Mouse (Mus musculus) thymus, adult 2 months (tissue): ENCODE results near the gene Tapt1. TPM values are rescaled to one million over a fixed set of nuclear protein-coding genes. Genes with fewer than 3 reads are reported as not detected.

Experiments used
- DNase-seq: peaks from one replicate; pipeline ENCODE4 v3.0.0; 2021
- H3K27ac ChIP-seq: fragments of 200-500 bp; 2 replicates; pipeline ENCODE4 v1.5.1; 2012; ENCODE audit warnings: low read length, control low read depth; ENCODE audit not compliant: control insufficient read depth, insufficient read depth
- H3K27me3 ChIP-seq: fragments of 200-500 bp; 2 replicates; pipeline ENCODE4 v1.6.1; 2012; ENCODE audit warnings: mild to moderate bottlenecking, low read length, moderate library complexity, mixed read lengths; ENCODE audit not compliant: control insufficient read depth, insufficient read depth
- H3K36me3 ChIP-seq: fragments of 200-500 bp; 2 replicates; pipeline ENCODE4 v1.6.1; 2012; ENCODE audit warnings: mild to moderate bottlenecking, low read length, moderate library complexity; ENCODE audit not compliant: control insufficient read depth, insufficient read depth
- H3K4me1 ChIP-seq: fragments of 200-500 bp; replicated peaks from 2 replicates; pipeline ENCODE4 v1.6.1; 2012; ENCODE audit warnings: low read length; ENCODE audit not compliant: control insufficient read depth, insufficient read depth
- H3K4me3 ChIP-seq: fragments of 200-500 bp; 2 replicates; pipeline ENCODE4 v1.5.1; 2012; ENCODE audit warnings: mild to moderate bottlenecking, low read length, control low read depth, moderate library complexity; ENCODE audit not compliant: control insufficient read depth, insufficient read depth
- CTCF ChIP-seq: fragments of 200-500 bp; IDR thresholded peaks from 2 replicates; pipeline ENCODE4 v1.5.1; 2012; ENCODE audit warnings: mild to moderate bottlenecking, control low read depth, low read length, moderate library complexity, borderline replicate concordance; ENCODE audit not compliant: control insufficient read depth, poor library complexity, insufficient read depth; ENCODE audit errors: extremely low read depth
- POLR2A ChIP-seq: fragments of 200-500 bp; IDR thresholded peaks from 2 replicates; pipeline ENCODE4 v1.6.1; 2012; ENCODE audit warnings: mild to moderate bottlenecking, low read length, control low read depth, moderate library complexity; ENCODE audit not compliant: control insufficient read depth, poor library complexity, insufficient read depth; ENCODE audit errors: extremely low read depth
- WGBS: fragments of 180-500 bp; shearing (Covaris S2); methylation state at CpG from one replicate; pipeline ENCODE4 v1.1.7; 2018; 5-methylcytosine and 5-hydroxymethylcytosine counted together
- polyA plus RNA-seq: library from polyadenylated mRNA; depleted of rRNA; stranded (reverse); fragments of >200 nt; gene quantifications from 2 replicates; pipeline ENCODE4 v1.2.3, GENCODE M21; 2012

Gene Tapt1
- polyA plus RNA-seq, 1 experiment = 242 TPM

GRCm38 (mm10) chr5:44217685-44218041 is 8.8 kb downstream of the Tapt1 start:
- Histone ChIP-seq H3K27me3 (no peaks in the 10 kb centered on the region), H3K27ac (peak overlapping the region; percentile 97), H3K4me3 (no peak overlapping the region; the same call in 1 of the 2 replicates), H3K36me3 (peaks cover 10% of the 10 kb centered on the region; the same call in 1 of the 2 replicates), H3K4me1 (peaks cover 48% of the 10 kb centered on the region)
- WGBS = 1% methylated on average over 5 of the region's 5 CpGs
- no peak for DNase-seq
- TF ChIP-seq CTCF (no peak), POLR2A (no peak)

- no peaks in the 10 kb centered on the region for H3K27me3 ChIP-seq
- peaks cover 48% of the 10 kb centered on the region for H3K4me1 ChIP-seq
- H3K4me3 ChIP-seq = peak overlapping the region; percentile 19
- DNase-seq = no peak
- 26% methylated on average over 8 of the region's 8 CpGs for WGBS
- TF ChIP-seq CTCF = no peak
- no peak for TF ChIP-seq POLR2A
- H3K36me3 ChIP-seq = peaks cover 14% of the 10 kb centered on the region
- H3K27ac ChIP-seq = peak overlapping the region; percentile 97
Observed at GRCm38 (mm10) chr5:44217041-44217684, 9.3 kb downstream of the Tapt1 start.

- TF ChIP-seq CTCF (no peak), POLR2A (no peak)
- Histone ChIP-seq H3K36me3 (peaks cover 30% of the 10 kb centered on the region), H3K27ac (peak overlapping the region; percentile 44; the same call in 1 of the 2 replicates), H3K27me3 (no peaks in the 10 kb centered on the region), H3K4me3 (no peak overlapping the region), H3K4me1 (peaks cover 49% of the 10 kb centered on the region)
- DNase-seq = no peak
Observed at GRCm38 (mm10) chr5:44215118-44215517, 11.3 kb downstream of the Tapt1 start.

- no peak for TF ChIP-seq CTCF
- no peak for TF ChIP-seq POLR2A
- DNase-seq = no peak
- Histone ChIP-seq H3K27ac (peak overlapping the region; percentile 82), H3K36me3 (peaks cover 32% of the 10 kb centered on the region), H3K4me1 (peaks cover 41% of the 10 kb centered on the region), H3K27me3 (no peaks in the 10 kb centered on the region), H3K4me3 (no peak overlapping the region)
- WGBS = 80% methylated on average over 2 of the region's 2 CpGs
Observed at GRCm38 (mm10) chr5:44214025-44214424, 12.4 kb downstream of the Tapt1 start.

GRCm38 (mm10) chr5:44213391-44213790 is 13.0 kb downstream of the Tapt1 start:
- peaks cover 35% of the 10 kb centered on the region for H3K4me1 ChIP-seq
- H3K27ac ChIP-seq = peak overlapping the region; percentile 82
- no peak for TF ChIP-seq CTCF
- H3K36me3 ChIP-seq = peaks cover 35% of the 10 kb centered on the region
- no peaks in the 10 kb centered on the region for H3K27me3 ChIP-seq
- no peak overlapping the region for H3K4me3 ChIP-seq
- 51% methylated on average over 5 of the region's 5 CpGs for WGBS
- no peak for DNase-seq

GRCm38 (mm10) chr5:44211818-44212465 is 14.5 kb downstream of the Tapt1 start:
- Histone ChIP-seq H3K27ac (no peak overlapping the region), H3K36me3 (peaks cover 43% of the 10 kb centered on the region), H3K4me3 (no peak overlapping the region), H3K4me1 (peaks cover 29% of the 10 kb centered on the region), H3K27me3 (no peaks in the 10 kb centered on the region)
- 80% methylated on average over 6 of the region's 6 CpGs for WGBS
- TF ChIP-seq CTCF (no peak), POLR2A (no peak)
- DNase-seq = no peak
